ENCODE assay signal across 22 mouse cellular contexts in the genomic region with DNA sequence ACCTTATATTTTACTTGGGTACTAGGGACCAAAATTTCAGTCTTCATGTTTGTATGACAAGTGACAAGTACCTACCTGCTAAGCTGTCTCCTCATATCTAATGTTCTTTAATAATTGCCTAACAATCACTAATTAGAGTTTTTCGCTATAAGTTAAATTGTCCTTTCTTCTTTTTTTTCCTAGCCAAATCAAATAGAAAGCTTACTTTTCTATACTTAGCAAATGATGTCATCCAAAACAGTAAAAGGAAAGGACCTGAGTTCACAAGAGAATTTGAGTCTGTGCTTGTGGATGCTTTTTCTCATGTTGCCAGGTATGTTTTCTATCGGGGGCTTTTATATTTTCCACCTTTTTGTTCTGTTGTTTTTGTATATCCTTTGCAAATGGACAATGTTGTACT. TPM values are rescaled to one million over a fixed set of nuclear protein-coding genes. Genes with fewer than 3 reads are reported as not detected.
DNase-seq lines count a peak whose midpoint lies in the region; ATAC-seq and TF ChIP-seq lines count a peak whose summit lies in the region.
"Had no signal": no experiment of that assay in that cellular context is flagged by ENCODE, and none has a peak within 500 bp of the region (broad histone marks: within the 10 kb centered on the region; RNA-seq: fewer than 3 reads in every experiment).

No protein-coding gene starts in this region.

- WGBS in heart, embryonic 12.5 days = 82% methylated on average over 2 of the region's 2 CpGs
- 79% methylated on average over 2 of the region's 2 CpGs for WGBS in heart, embryonic 13.5 days
- 85% methylated on average over 2 of the region's 2 CpGs for WGBS in heart, embryonic 11.5 days (ENCODE audit: insufficient replicate concordance)

- dilution Hi-C loops in CH12.LX (cut with MboI; ENCODE audit: extremely low pct_ligation_motif_present, extremely low pct_unique_long_range_greater_than_20kb, low sequenced_read_pairs) = no loop called here

- no peak for DNase-seq in gastrocnemius, adult 2 months
- no peak for DNase-seq in gastrocnemius, postnatal 25 days
- DNase-seq in heart, adult 9 months (ENCODE audit: low spot score in 2 of 2) = no peak
- DNase-seq in CH12.LX (ENCODE audit: extremely low read depth) = no peak
- no peak for DNase-seq in urinary bladder, adult 18-20 months (ENCODE audit: low spot score in 2 of 2)
- DNase-seq: adrenal gland, adult 2 months; adrenal gland, adult 8-10 months; adrenal gland, postnatal 10 days; adrenal gland, postnatal 14 days; adrenal gland, postnatal 25 days; adrenal gland, postnatal 36 days; B cell, adult 2 months; cerebellum, adult 11 months; cerebellum, adult 11-12 months; cerebellum, adult 18-20 months had no signal

- peaks cover 26% of the 10 kb centered on the region for H3K36me3 ChIP-seq in heart, embryonic 12.5 days
- peaks cover 36% of the 10 kb centered on the region for H3K36me3 ChIP-seq in heart, embryonic 13.5 days
- no peaks in the 10 kb centered on the region for H3K36me3 ChIP-seq in heart, embryonic 11.5 days (ENCODE audit: control insufficient read depth, insufficient read depth, low read length)
- H3K36me3 ChIP-seq in CH12.LX (replicated peaks in 1 of 2; ENCODE audit: control insufficient read depth in 1 of 2, insufficient read depth in 1 of 2, low read length in 1 of 2) = peaks cover 19 to 54% of the 10 kb centered on the region in 2 experiments

- H3K27ac ChIP-seq in gastrocnemius, adult 2 months = peak overlapping the region; percentile 17; the same call in 1 of the 2 replicates
- H3K27ac ChIP-seq in heart, embryonic 12.5 days (ENCODE audit: poor library complexity, severe bottlenecking) = no peak overlapping the region
- 0 out of 2 replicates have a peak overlapping the region, but pooled peaks have one; percentile 33 for H3K27ac ChIP-seq in heart, embryonic 13.5 days (replicated peaks)
- H3K27ac ChIP-seq in heart, embryonic 11.5 days (ENCODE audit: low read depth, low read length) = no peak overlapping the region
- H3K27ac ChIP-seq in CH12.LX (ENCODE audit: insufficient read depth, low read depth) = no peak overlapping the region

- no peak for TF ChIP-seq CTCF in gastrocnemius, adult 2 months (IDR thresholded peaks at IDR 0.05)
- TF ChIP-seq CTCF in CH12.LX (conservative IDR thresholded peaks at IDR 0.05 in 1 of 2, IDR thresholded peaks at IDR 0.05 in 1 of 2; ENCODE audit: low read depth in 2 of 2, low read length in 2 of 2) = no peak

- peaks cover 36% of the 10 kb centered on the region for H3K79me2 ChIP-seq in CH12.LX (replicated peaks; ENCODE audit: control insufficient read depth, extremely low read depth, insufficient read depth, poor library complexity, severe bottlenecking)

- peak overlapping the region; percentile 36; the same call in 1 of the 2 replicates for H3K9ac ChIP-seq in heart, embryonic 12.5 days
- H3K9ac ChIP-seq in heart, embryonic 13.5 days = no peak overlapping the region; the same call in 1 of the 2 replicates
- no peak overlapping the region for H3K9ac ChIP-seq in heart, embryonic 11.5 days (ENCODE audit: low read depth, low read length)
- H3K9ac ChIP-seq in CH12.LX (ENCODE audit: insufficient read depth, low read depth) = no peak overlapping the region; the same call in 1 of the 2 replicates

- no peak for ATAC-seq in heart, embryonic 12.5 days (ENCODE audit: insufficient number of reproducible peaks, low FRiP score)
- ATAC-seq in heart, embryonic 13.5 days (ENCODE audit: extremely low read depth, insufficient number of reproducible peaks, low FRiP score, low TSS enrichment) = no peak
- no peak for ATAC-seq in heart, embryonic 11.5 days (replicated peaks; ENCODE audit: insufficient number of reproducible peaks, low FRiP score, low TSS enrichment)
- ATAC-seq: activated CD4-positive, CD25-positive, alpha-beta regulatory T cell, adult 4 months; CD4-positive, CD25-positive, alpha-beta regulatory T cell, adult 4 months; Patski had no signal

- TF ChIP-seq EP300 in CH12.LX (IDR thresholded peaks at IDR 0.05; ENCODE audit: low read length) = no peak

- TF ChIP-seq POLR2A in CH12.LX (IDR thresholded peaks at IDR 0.05; ENCODE audit: low read depth, low read length) = no peak

- H3K4me3 ChIP-seq in gastrocnemius, adult 2 months = no peak overlapping the region
- H3K4me3 ChIP-seq in heart, embryonic 12.5 days = no peak overlapping the region
- H3K4me3 ChIP-seq in heart, embryonic 13.5 days = no peak overlapping the region
- H3K4me3 ChIP-seq in heart, embryonic 11.5 days (ENCODE audit: low read depth, low read length) = no peak overlapping the region
- no peak overlapping the region for H3K4me3 ChIP-seq in CH12.LX (replicated peaks in 1 of 3; ENCODE audit: low read depth in 2 of 3, low read length in 2 of 3, poor library complexity in 1 of 3)

- no peaks in the 10 kb centered on the region for H3K27me3 ChIP-seq in heart, embryonic 12.5 days (replicated peaks)
- no peaks in the 10 kb centered on the region for H3K27me3 ChIP-seq in heart, embryonic 13.5 days (replicated peaks)
- H3K27me3 ChIP-seq in heart, embryonic 11.5 days (ENCODE audit: control insufficient read depth, insufficient read depth, low read length) = no peaks in the 10 kb centered on the region
- H3K27me3 ChIP-seq in CH12.LX (replicated peaks) = no peaks in the 10 kb centered on the region
- H3K27me3 ChIP-seq: Patski had no signal

- H3K4me2 ChIP-seq in heart, embryonic 12.5 days = no peak overlapping the region
- H3K4me2 ChIP-seq in heart, embryonic 13.5 days = 0 out of 2 replicates have a peak overlapping the region, but pooled peaks have one; percentile 5
- H3K4me2 ChIP-seq in heart, embryonic 11.5 days = no peak overlapping the region
- H3K4me2 ChIP-seq in CH12.LX (ENCODE audit: insufficient read depth, low read depth, poor library complexity, severe bottlenecking) = no peak overlapping the region

- no peak for TF ChIP-seq RAD21 in CH12.LX (IDR thresholded peaks at IDR 0.05; ENCODE audit: low read depth, low read length)

- no peaks in the 10 kb centered on the region for H3K9me3 ChIP-seq in heart, embryonic 12.5 days (replicated peaks)
- H3K9me3 ChIP-seq in heart, embryonic 13.5 days = no peaks in the 10 kb centered on the region
- no peaks in the 10 kb centered on the region for H3K9me3 ChIP-seq in heart, embryonic 11.5 days (replicated peaks; ENCODE audit: control insufficient read depth, low read length)
- no peaks in the 10 kb centered on the region for H3K9me3 ChIP-seq in CH12.LX (replicated peaks; ENCODE audit: low read length)
- H3K9me3 ChIP-seq: G1E had no signal

- intact Hi-C loops in gastrocnemius, adult 2 months (cut with DNase I) = no loop called here

- H3K4me1 ChIP-seq in heart, embryonic 12.5 days (replicated peaks) = peaks cover 33% of the 10 kb centered on the region
- peaks cover 43% of the 10 kb centered on the region for H3K4me1 ChIP-seq in heart, embryonic 13.5 days
- H3K4me1 ChIP-seq in heart, embryonic 11.5 days (ENCODE audit: control insufficient read depth, insufficient read depth, low read length) = peaks cover 19% of the 10 kb centered on the region
- peaks cover 2 to 40% of the 10 kb centered on the region in 2 experiments; a peak in 3 of 4 replicates for H3K4me1 ChIP-seq in CH12.LX (ENCODE audit: control insufficient read depth in 1 of 2, insufficient read depth in 2 of 2)

- in situ Hi-C loops in CH12.LX (cut with MboI; ENCODE audit: low pct_ligation_motif_present, low pct_unique_long_range_greater_than_20kb, low sequenced_read_pairs) = no loop called here

TF ChIP-seq in CH12.LX, 34 proteins besides CTCF, POLR2A, EP300 and RAD21:
- TF ChIP-seq MEF2A (IDR thresholded peaks at IDR 0.05; ENCODE audit: borderline replicate concordance, low read depth, low read length) (peak; percentile 76; the same call in 1 of the 2 replicates), JUN (IDR thresholded peaks at IDR 0.05; ENCODE audit: insufficient read depth, low read depth, low read length) (peak; percentile 62), JUND (conservative IDR thresholded peaks at IDR 0.05; ENCODE audit: low read depth, low read length) (peak; percentile 58), POLR2AphosphoS2 (IDR thresholded peaks at IDR 0.05; ENCODE audit: low read depth, low read length) (no peak), SMC3 (IDR thresholded peaks at IDR 0.05; ENCODE audit: low read depth, low read length) (no peak)

RNA-seq across cellular contexts. Expression of a gene that starts 7.5 kb away (rescaled TPM):
- 10 to 100 TPM; 30.2 to 31.9 TPM for total RNA-seq in gastrocnemius, adult 2 months (2021)
- 10 to 100 TPM; 23.7 to 31.7 TPM for total RNA-seq in gastrocnemius, postnatal 25 days (2021)
- polyA plus RNA-seq in heart, embryonic 12.5 days (2016; fragmentation: Nextera tagmentation; extraction: Ambion mirVana) = 32.4 and 36.8 TPM in 2 replicates
- polyA plus RNA-seq in heart, embryonic 13.5 days (2015; fragmentation: Nextera tagmentation; extraction: Ambion mirVana) = 26.7 and 27.4 TPM in 2 replicates
- polyA plus RNA-seq in heart, embryonic 11.5 days (2014; fragmentation: Nextera tagmentation; extraction: Ambion mirVana) = 35.3 and 43.1 TPM in 2 replicates
- total RNA-seq in CH12.LX (2012; rRNA removed) (11.8 and 15.6 TPM in 2 replicates), CH12.LX (2014; rRNA removed) (16.4 and 16.5 TPM in 2 replicates)
- 30.6 and 33.1 TPM in 2 replicates for polyA plus RNA-seq in CH12.LX (2012; ENCODE audit: insufficient read length, low read depth)

RNA-seq across cellular contexts. Expression of a gene that starts 7.6 kb away (rescaled TPM):
- total RNA-seq in gastrocnemius, adult 2 months (2021) = 10 to 100 TPM; 21.3 to 23.0 TPM
- 10 to 100 TPM; 15.1 to 17.9 TPM for total RNA-seq in gastrocnemius, postnatal 25 days (2021)
- polyA plus RNA-seq in heart, embryonic 12.5 days (2016; fragmentation: Nextera tagmentation; extraction: Ambion mirVana) = 28.1 and 30.3 TPM in 2 replicates
- 22.1 and 24.5 TPM in 2 replicates for polyA plus RNA-seq in heart, embryonic 13.5 days (2015; fragmentation: Nextera tagmentation; extraction: Ambion mirVana)
- 24.5 and 25.6 TPM in 2 replicates for polyA plus RNA-seq in heart, embryonic 11.5 days (2014; fragmentation: Nextera tagmentation; extraction: Ambion mirVana)
- total RNA-seq in CH12.LX (2012; rRNA removed) (26.3 and 27.2 TPM in 2 replicates), CH12.LX (2014; rRNA removed) (18.0 and 19.8 TPM in 2 replicates)
- polyA plus RNA-seq in CH12.LX (2012; ENCODE audit: insufficient read length, low read depth) = 19.7 and 22.5 TPM in 2 replicates

Comparison
In these comparisons a context has a peak if more than half of its experiments do, and no peak if none do; other contexts are left out.
1. H3K27ac ChIP-seq: peak in gastrocnemius, adult 2 months (single experiment) and heart, embryonic 13.5 days (single experiment); none in heart, embryonic 12.5 days (single experiment), heart, embryonic 11.5 days (single experiment) and CH12.LX (single experiment).